Mouse (Mus musculus): ENCODE results near the gene Susd6.

GRCm38 (mm10) chr12:80837614-80838013, 47.3 kb downstream of the Susd6 start:
- TF ChIP-seq CTCF (IDR thresholded peaks at IDR 0.05; ENCODE audit: low read depth, low read length), result no peak
- TF ChIP-seq POLR2A (IDR thresholded peaks at IDR 0.05; ENCODE audit: insufficient read depth, low read length), result no peak
- TF ChIP-seq EP300 (IDR thresholded peaks at IDR 0.05; ENCODE audit: insufficient read depth, low read depth, low read length), result no peak

Data from ES-Bruce4 (cell line).